Mouse (Mus musculus): ENCODE results near the gene Hypk. TPM values are rescaled to one million over a fixed set of nuclear protein-coding genes. Genes with fewer than 3 reads are reported as not detected.

The Hypk gene
- polyA plus RNA-seq, 1 experiment from 2014 or later = 75.9 TPM

- Histone ChIP-seq H3K36me3 (ENCODE audit: control insufficient read depth, insufficient read depth, low read length) (peaks cover 6% of the 10 kb centered on the region; the same call in 1 of the 2 replicates), H3K27ac (replicated peaks) (peak overlapping the region; percentile 63; the same call in 1 of the 2 replicates), H3K4me2 (replicated peaks; ENCODE audit: low read depth) (peak overlapping the region; percentile 91), H3K4me1 (replicated peaks; ENCODE audit: control insufficient read depth, insufficient read depth) (0 out of 2 replicates have a peak, but pooled peaks cover 5% of the 10 kb centered on the region), H3K4me3 (ENCODE audit: low read depth, low read length) (peak overlapping the region; percentile 41), H3K9ac (ENCODE audit: low read length) (peak overlapping the region; percentile 58), H3K9me3 (ENCODE audit: control insufficient read depth, low read length) (no peaks in the 10 kb centered on the region), H3K27me3 (ENCODE audit: control insufficient read depth, insufficient read depth, low read length) (no peaks in the 10 kb centered on the region)
- TF ChIP-seq CTCF (IDR thresholded peaks at IDR 0.05; ENCODE audit: low read depth) (no peak), EP300 (optimal IDR thresholded peaks at IDR 0.05) (no peak)
- peak; percentile 48 for DNase-seq (ENCODE audit: low spot score)
- WGBS = 10% methylated on average over 8 of the region's 8 CpGs
- ATAC-seq (ENCODE audit: low FRiP score, low TSS enrichment) = no peak; the same call in 1 of the 2 replicates
Observed at GRCm38 (mm10) chr2:121443068-121443349, 10.1 kb upstream of the Hypk start.

GRCm38 (mm10) chr2:121444178-121444577 lies 8.9 kb upstream of the Hypk start, which contains the start of gene Ell3:
Ell3 (minus strand) TSS chr2:121444278.
- whole genome bisulfite sequencing = 79% methylated on average over 1 of the region's 1 CpGs
- peak within 1 kb of the TSS; percentile 91 for H3K4me2 ChIP-seq (replicated peaks; ENCODE audit: low read depth)
- H3K36me3 ChIP-seq (ENCODE audit: control insufficient read depth, insufficient read depth, low read length) = 0 out of 2 replicates have a peak, but pooled peaks cover 1% of the 10 kb centered on the region
- ATAC-seq (ENCODE audit: low FRiP score, low TSS enrichment) (no peak), DNase-seq (ENCODE audit: low spot score) (no peak)
- no peak within 1 kb of the TSS for H3K9ac ChIP-seq (ENCODE audit: low read length)
- no peak within 1 kb of the TSS for H3K27ac ChIP-seq (replicated peaks)
- no peaks in the 10 kb centered on the region for H3K27me3 ChIP-seq (ENCODE audit: control insufficient read depth, insufficient read depth, low read length)
- H3K9me3 ChIP-seq (ENCODE audit: control insufficient read depth, low read length) = no peaks in the 10 kb centered on the region
- 0 out of 2 replicates have a peak, but pooled peaks cover 5% of the 10 kb centered on the region for H3K4me1 ChIP-seq (replicated peaks; ENCODE audit: control insufficient read depth, insufficient read depth)
- TF ChIP-seq CTCF (IDR thresholded peaks at IDR 0.05; ENCODE audit: low read depth) (no peak), EP300 (optimal IDR thresholded peaks at IDR 0.05) (no peak)
- peak within 1 kb of the TSS; percentile 41; the same call in 1 of the 2 replicates for H3K4me3 ChIP-seq (ENCODE audit: low read depth, low read length)

- no peak for DNase-seq (ENCODE audit: low spot score)
- Histone ChIP-seq H3K9me3 (ENCODE audit: control insufficient read depth, low read length) (no peaks in the 10 kb centered on the region), H3K9ac (ENCODE audit: low read length) (no peak overlapping the region), H3K4me2 (replicated peaks; ENCODE audit: low read depth) (no peak overlapping the region), H3K36me3 (ENCODE audit: control insufficient read depth, insufficient read depth, low read length) (no peaks in the 10 kb centered on the region), H3K27ac (replicated peaks) (no peak overlapping the region), H3K4me3 (ENCODE audit: low read depth, low read length) (no peak overlapping the region), H3K27me3 (ENCODE audit: control insufficient read depth, insufficient read depth, low read length) (no peaks in the 10 kb centered on the region), H3K4me1 (replicated peaks; ENCODE audit: control insufficient read depth, insufficient read depth) (0 out of 2 replicates have a peak, but pooled peaks cover 5% of the 10 kb centered on the region)
- no peak for TF ChIP-seq EP300 (optimal IDR thresholded peaks at IDR 0.05)
- TF ChIP-seq CTCF (IDR thresholded peaks at IDR 0.05; ENCODE audit: low read depth) = no peak
- no peak for ATAC-seq (ENCODE audit: low FRiP score, low TSS enrichment)
- WGBS = 88% methylated on average over 3 of the region's 3 CpGs
Observed at GRCm38 (mm10) chr2:121445117-121445516, 8.0 kb upstream of the Hypk start.

GRCm38 (mm10) chr2:121446506-121446905 lies 6.6 kb upstream of the Hypk start:
- DNase-seq (ENCODE audit: low spot score) (no peak), ATAC-seq (ENCODE audit: low FRiP score, low TSS enrichment) (no peak)
- whole genome bisulfite sequencing = 82% methylated on average over 4 of the region's 4 CpGs
- no peak for TF ChIP-seq CTCF (IDR thresholded peaks at IDR 0.05; ENCODE audit: low read depth)
- TF ChIP-seq EP300 (optimal IDR thresholded peaks at IDR 0.05) = no peak
- Histone ChIP-seq H3K36me3 (ENCODE audit: control insufficient read depth, insufficient read depth, low read length) (no peaks in the 10 kb centered on the region; the same call in 1 of the 2 replicates), H3K9ac (ENCODE audit: low read length) (no peak overlapping the region), H3K27ac (replicated peaks) (no peak overlapping the region), H3K4me3 (ENCODE audit: low read depth, low read length) (no peak overlapping the region), H3K9me3 (ENCODE audit: control insufficient read depth, low read length) (no peaks in the 10 kb centered on the region), H3K4me1 (replicated peaks; ENCODE audit: control insufficient read depth, insufficient read depth) (0 out of 2 replicates have a peak, but pooled peaks cover 5% of the 10 kb centered on the region), H3K27me3 (ENCODE audit: control insufficient read depth, insufficient read depth, low read length) (no peaks in the 10 kb centered on the region), H3K4me2 (replicated peaks; ENCODE audit: low read depth) (no peak overlapping the region)

- Histone ChIP-seq H3K9ac (ENCODE audit: low read length) (no peak overlapping the region), H3K27ac (replicated peaks) (no peak overlapping the region), H3K36me3 (ENCODE audit: control insufficient read depth, insufficient read depth, low read length) (no peaks in the 10 kb centered on the region; the same call in 1 of the 2 replicates), H3K4me3 (ENCODE audit: low read depth, low read length) (no peak overlapping the region), H3K4me1 (replicated peaks; ENCODE audit: control insufficient read depth, insufficient read depth) (0 out of 2 replicates have a peak, but pooled peaks cover 3% of the 10 kb centered on the region), H3K9me3 (ENCODE audit: control insufficient read depth, low read length) (no peaks in the 10 kb centered on the region), H3K27me3 (ENCODE audit: control insufficient read depth, insufficient read depth, low read length) (no peaks in the 10 kb centered on the region), H3K4me2 (replicated peaks; ENCODE audit: low read depth) (no peak overlapping the region)
- TF ChIP-seq CTCF (IDR thresholded peaks at IDR 0.05; ENCODE audit: low read depth) (no peak), EP300 (optimal IDR thresholded peaks at IDR 0.05) (no peak)
- WGBS = 65% methylated on average over 3 of the region's 3 CpGs
- ATAC-seq (ENCODE audit: low FRiP score, low TSS enrichment) (no peak), DNase-seq (ENCODE audit: low spot score) (no peak)
Observed at GRCm38 (mm10) chr2:121447006-121447405, 6.1 kb upstream of the Hypk start.

- Histone ChIP-seq H3K4me1 (replicated peaks; ENCODE audit: control insufficient read depth, insufficient read depth) (no peaks in the 10 kb centered on the region), H3K4me3 (ENCODE audit: low read depth, low read length) (peak overlapping the region; percentile 99), H3K9me3 (ENCODE audit: control insufficient read depth, low read length) (no peaks in the 10 kb centered on the region), H3K27ac (replicated peaks) (peak overlapping the region; percentile 96), H3K27me3 (ENCODE audit: control insufficient read depth, insufficient read depth, low read length) (no peaks in the 10 kb centered on the region), H3K9ac (ENCODE audit: low read length) (peak overlapping the region; percentile 59), H3K4me2 (replicated peaks; ENCODE audit: low read depth) (peak overlapping the region; percentile 59), H3K36me3 (ENCODE audit: control insufficient read depth, insufficient read depth, low read length) (no peaks in the 10 kb centered on the region; the same call in 1 of the 2 replicates)
- peak; percentile 37 for DNase-seq (ENCODE audit: low spot score)
- 12% methylated on average over 9 of the region's 9 CpGs for WGBS
- no peak for TF ChIP-seq EP300 (optimal IDR thresholded peaks at IDR 0.05)
- peak; percentile 60 for TF ChIP-seq CTCF (IDR thresholded peaks at IDR 0.05; ENCODE audit: low read depth)
- no peak for ATAC-seq (ENCODE audit: low FRiP score, low TSS enrichment)
Observed at GRCm38 (mm10) chr2:121448136-121448535, 5.0 kb upstream of the Hypk start.
